Mouse (Mus musculus) limb, embryonic 13.5 days (tissue): ENCODE data around the gene Pnmt. TPM values are rescaled to one million over a fixed set of nuclear protein-coding genes. Genes with fewer than 3 reads are reported as not detected.

ENCODE experiments used
- ATAC-seq: fragments of 200-750 bp; cut with Nextera tagmentation; 2 replicates; pipeline ENCODE4 v1.8.0; 2017; ENCODE audit warnings: low read depth, moderate number of reproducible peaks, moderate TSS enrichment; ENCODE audit not compliant: low FRiP score
- H3K27ac ChIP-seq: fragments of 300-500 bp; sonication (generic); 2 replicates; pipeline ENCODE4 v1.5.1; 2015; ENCODE audit warnings: inconsistent platforms, mild to moderate bottlenecking, moderate library complexity
- H3K27me3 ChIP-seq: fragments of 300-500 bp; sonication (generic); 2 replicates; pipeline ENCODE4 v1.6.1; 2015; ENCODE audit warnings: mild to moderate bottlenecking, inconsistent platforms
- H3K36me3 ChIP-seq: fragments of 300-500 bp; sonication (generic); 2 replicates; pipeline ENCODE4 v1.6.1; 2015; ENCODE audit warnings: inconsistent platforms, mild to moderate bottlenecking, moderate library complexity
- H3K4me1 ChIP-seq: fragments of 300-500 bp; sonication (generic); 2 replicates; pipeline ENCODE4 v1.6.1; 2015; ENCODE audit warnings: inconsistent platforms
- H3K4me2 ChIP-seq: fragments of 300-500 bp; sonication (generic); replicated peaks from 2 replicates; pipeline ENCODE4 v1.6.1; 2015; ENCODE audit warnings: inconsistent platforms, mild to moderate bottlenecking, moderate library complexity
- H3K4me3 ChIP-seq: fragments of 300-500 bp; sonication (generic); 2 replicates; pipeline ENCODE4 v1.5.1; 2015; ENCODE audit warnings: moderate library complexity, mild to moderate bottlenecking, inconsistent platforms
- H3K9ac ChIP-seq: fragments of 300-500 bp; sonication (generic); 2 replicates; pipeline ENCODE4 v1.6.1; 2015; ENCODE audit warnings: mild to moderate bottlenecking, inconsistent platforms
- H3K9me3 ChIP-seq: fragments of 300-500 bp; sonication (generic); 2 replicates; pipeline ENCODE4 v1.6.1; 2016; ENCODE audit warnings: inconsistent platforms
- WGBS: fragments of 180-500 bp; shearing (Covaris S2); methylation state at CpG from one replicate; pipeline ENCODE4 v1.1.7; 2015; 5-methylcytosine and 5-hydroxymethylcytosine counted together
- polyA plus RNA-seq: library from polyadenylated mRNA; unstranded; fragments of >200 nt; fragmentation: Nextera tagmentation; extraction: Ambion mirVana; gene quantifications from 2 replicates; pipeline ENCODE4 v1.2.1, GENCODE M21; 2015

Pnmt gene
- polyA plus RNA-seq, result 1.4 and 1.6 TPM in 2 replicates

DNA sequence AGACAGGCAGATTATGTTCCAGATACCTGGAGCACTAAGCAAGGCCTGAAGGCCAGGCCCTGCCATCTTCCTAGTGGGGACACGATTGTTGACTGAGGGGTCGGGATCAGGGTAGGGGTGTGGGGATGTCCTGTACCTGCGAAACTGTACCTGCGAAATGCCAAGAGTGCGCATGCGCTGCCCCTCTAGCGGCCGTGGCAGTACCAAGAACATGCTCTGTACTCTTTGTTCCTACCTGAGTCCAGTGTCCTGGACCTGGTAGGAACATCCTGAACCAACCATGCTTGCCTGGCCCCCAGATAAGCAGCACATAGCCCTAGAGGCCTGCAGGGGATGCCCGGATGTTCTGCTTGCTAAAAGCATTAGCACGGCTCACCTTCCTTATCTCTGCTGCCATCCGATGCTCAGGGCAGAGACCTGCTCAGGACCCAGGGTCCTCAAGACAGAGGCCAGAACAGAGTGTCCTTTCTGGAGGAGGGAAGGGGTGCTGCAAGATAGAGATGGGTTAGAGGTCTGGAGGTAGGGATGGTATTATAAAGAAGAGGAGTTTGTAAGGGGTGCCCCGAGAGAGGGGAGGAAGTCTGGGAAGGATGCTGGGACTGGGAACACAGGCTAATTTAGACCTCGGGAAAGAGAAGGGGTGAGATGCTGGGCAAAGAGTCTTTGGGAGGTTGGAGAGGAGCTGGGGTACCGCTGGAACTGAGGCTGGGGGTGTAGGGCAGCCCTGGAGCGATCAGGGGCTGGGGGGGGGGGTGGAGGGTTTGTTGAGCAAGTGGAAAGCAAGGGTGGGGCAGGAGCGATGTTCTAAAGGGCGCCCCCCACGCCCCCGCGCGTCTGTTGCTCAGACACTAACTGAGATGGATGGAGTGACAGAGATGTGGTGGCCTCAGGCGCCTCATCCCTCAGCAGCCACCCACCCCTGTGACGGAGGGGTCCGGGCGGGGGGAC lies at the start of gene Pnmt:
Pnmt (plus strand) TSS at position 813 of the 948 bp plus-strand sequence.
- peak within 1 kb of the TSS; percentile 25; the same call in 1 of the 2 replicates for H3K9ac ChIP-seq
- WGBS, result 46% methylated on average over 25 of the region's 25 CpGs
- ATAC-seq, result no peak
- peaks cover 5% of the 10 kb centered on the region; the same call in 1 of the 2 replicates for H3K4me1 ChIP-seq
- peak within 1 kb of the TSS; percentile 14; the same call in 1 of the 2 replicates for H3K4me3 ChIP-seq
- no peak within 1 kb of the TSS for H3K27ac ChIP-seq
- H3K36me3 ChIP-seq, result peaks cover under 1% of the 10 kb centered on the region; the same call in 1 of the 2 replicates
- H3K4me2 ChIP-seq, result peak within 1 kb of the TSS; percentile 48
- no peaks in the 10 kb centered on the region for H3K9me3 ChIP-seq
- H3K27me3 ChIP-seq, result peaks cover 78% of the 10 kb centered on the region

DNA sequence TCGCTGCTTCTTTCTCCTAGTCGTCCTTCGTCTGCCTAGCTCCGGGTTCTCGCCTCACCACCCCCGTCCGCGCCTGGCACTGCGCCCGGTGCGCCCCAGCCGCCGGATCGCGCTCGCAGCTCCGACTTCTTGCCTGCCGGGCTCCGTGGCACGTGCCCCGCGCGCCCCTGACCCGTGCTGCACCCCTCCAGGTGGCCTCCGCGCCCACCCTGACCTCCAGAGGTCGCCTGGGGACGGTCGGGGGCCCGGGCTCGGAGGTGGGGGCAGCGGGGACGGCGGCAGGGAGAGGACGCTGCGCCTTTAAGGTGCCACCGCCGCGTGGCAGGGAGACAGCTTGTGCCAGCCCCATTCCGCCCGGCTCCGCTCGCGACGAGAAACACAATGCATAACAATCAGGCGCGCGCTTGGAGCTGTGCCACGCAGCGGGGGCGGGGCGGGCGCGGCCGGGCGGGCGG lies 47.7 kb upstream of the Pnmt start:
- Histone ChIP-seq H3K9me3 (no peaks in the 10 kb centered on the region), H3K4me1 (peaks cover 40% of the 10 kb centered on the region), H3K27me3 (peaks cover 92% of the 10 kb centered on the region), H3K36me3 (no peaks in the 10 kb centered on the region), H3K4me3 (peak overlapping the region; percentile 54), H3K9ac (peak overlapping the region; percentile 62), H3K4me2 (peak overlapping the region; percentile 94), H3K27ac (no peak overlapping the region)
- WGBS, result under 1% methylated on average over 55 of the region's 57 CpGs
- no peak for ATAC-seq

DNA sequence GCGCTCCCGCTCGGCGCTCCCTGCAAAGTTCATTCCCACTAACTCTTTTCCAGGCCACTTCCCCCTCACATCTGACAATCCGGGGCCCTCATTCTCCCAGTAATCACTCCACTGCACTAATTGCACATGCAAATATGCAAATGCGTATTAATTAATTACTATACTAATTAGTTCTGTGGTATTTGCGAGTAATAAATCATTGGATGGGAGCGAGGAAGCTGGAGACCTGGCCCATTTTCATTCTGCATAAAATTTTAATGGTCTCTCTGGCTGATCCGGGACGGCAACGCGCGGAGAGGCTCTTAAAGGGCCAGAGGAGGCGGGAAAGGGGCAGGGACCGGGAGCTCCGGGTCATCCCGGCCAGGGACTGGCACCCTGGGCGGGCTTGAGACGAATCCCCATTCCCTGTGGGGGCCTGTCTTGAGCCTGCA lies 47.2 kb upstream of the Pnmt start:
- under 1% methylated on average over 19 of the region's 19 CpGs for WGBS
- no peak for ATAC-seq
- Histone ChIP-seq H3K9ac (peak overlapping the region; percentile 62), H3K27ac (no peak overlapping the region), H3K4me2 (peak overlapping the region; percentile 94), H3K4me1 (peaks cover 37% of the 10 kb centered on the region), H3K4me3 (peak overlapping the region; percentile 54), H3K9me3 (no peaks in the 10 kb centered on the region), H3K27me3 (peaks cover 92% of the 10 kb centered on the region), H3K36me3 (no peaks in the 10 kb centered on the region)

DNA sequence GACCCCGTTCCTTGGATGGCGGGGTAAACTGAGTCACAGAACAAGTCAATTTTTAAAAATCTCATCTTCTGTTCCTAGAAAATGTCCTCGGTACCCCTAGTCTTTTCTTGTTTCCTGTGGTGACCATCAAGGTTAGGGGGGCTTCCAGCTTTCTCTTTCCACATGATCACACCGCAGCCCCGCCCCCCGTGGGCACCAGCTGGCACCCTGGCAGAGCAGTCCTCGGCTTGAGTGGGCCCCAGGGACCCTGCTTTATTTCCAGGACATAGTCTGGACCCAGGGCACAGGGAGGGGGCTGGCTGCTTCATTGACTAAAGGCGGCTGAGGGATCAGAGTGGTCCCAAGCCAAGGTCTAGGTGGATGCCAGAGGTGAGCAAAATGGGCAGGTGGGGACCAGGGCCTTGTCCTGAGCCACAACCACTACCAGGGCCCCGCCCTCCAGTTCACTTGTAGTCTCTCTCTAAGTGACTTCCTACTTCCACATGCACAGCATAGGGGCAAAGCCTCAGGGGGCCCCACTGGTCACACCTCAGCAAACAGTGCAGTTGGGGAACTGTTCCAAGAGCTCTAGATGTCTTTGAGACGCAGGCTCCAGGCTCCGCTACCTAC lies 46.5 kb upstream of the Pnmt start:
- no peak overlapping the region for H3K27ac ChIP-seq
- peaks cover 31% of the 10 kb centered on the region for H3K4me1 ChIP-seq
- H3K4me2 ChIP-seq, result peak overlapping the region; percentile 94
- ATAC-seq, result no peak
- H3K9me3 ChIP-seq, result no peaks in the 10 kb centered on the region
- no peaks in the 10 kb centered on the region for H3K36me3 ChIP-seq
- H3K4me3 ChIP-seq, result peak overlapping the region; percentile 54
- 14% methylated on average over 11 of the region's 11 CpGs for WGBS
- peaks cover 90% of the 10 kb centered on the region for H3K27me3 ChIP-seq
- H3K9ac ChIP-seq, result 0 out of 2 replicates have a peak overlapping the region, but pooled peaks have one; percentile 62

DNA sequence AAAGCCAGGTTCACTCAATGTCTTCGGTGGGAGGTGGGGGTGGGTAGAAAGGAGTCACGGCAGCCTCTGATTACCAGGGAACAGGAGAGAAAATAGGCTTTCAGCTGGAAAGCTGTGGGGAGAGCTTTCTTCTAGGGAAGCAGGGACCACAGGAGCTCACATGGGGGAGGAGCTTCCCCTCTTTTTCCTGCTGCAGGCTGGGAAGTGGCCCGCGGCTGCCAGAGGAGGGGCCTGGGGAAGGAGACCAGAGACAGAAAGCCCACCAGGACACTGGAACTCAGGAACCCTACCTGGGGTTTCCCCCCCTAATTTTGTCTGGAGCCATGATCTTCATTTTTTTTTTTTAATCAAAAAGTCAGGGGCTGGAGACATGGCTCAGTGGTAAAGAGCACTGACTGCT lies 45.7 kb upstream of the Pnmt start:
- no peak overlapping the region for H3K27ac ChIP-seq
- H3K36me3 ChIP-seq, result no peaks in the 10 kb centered on the region
- H3K9me3 ChIP-seq, result no peaks in the 10 kb centered on the region
- WGBS, result 1% methylated on average over 4 of the region's 4 CpGs
- peaks cover 89% of the 10 kb centered on the region for H3K27me3 ChIP-seq
- H3K9ac ChIP-seq, result no peak overlapping the region
- H3K4me3 ChIP-seq, result no peak overlapping the region
- peaks cover 31% of the 10 kb centered on the region for H3K4me1 ChIP-seq
- no peak for ATAC-seq
- no peak overlapping the region for H3K4me2 ChIP-seq

DNA sequence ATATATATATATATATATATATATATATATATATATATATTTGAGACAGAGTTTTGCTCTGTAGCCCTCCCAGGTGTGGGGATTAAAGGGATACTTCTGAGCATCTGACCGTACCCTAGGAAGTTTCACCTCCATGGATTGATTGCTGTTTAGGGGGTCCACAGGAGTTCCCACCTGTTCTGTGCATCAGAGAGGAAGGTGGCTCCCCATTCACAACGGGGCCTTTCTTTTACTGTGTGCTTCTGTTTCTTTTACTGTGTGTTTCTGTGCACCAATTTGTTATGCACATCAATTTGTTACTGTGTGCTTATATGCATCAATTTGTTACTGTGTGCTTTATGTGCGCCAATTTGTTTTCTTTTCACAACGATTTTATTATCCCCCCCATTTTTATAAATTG lies 45.1 kb upstream of the Pnmt start:
- ATAC-seq, result no peak
- Histone ChIP-seq H3K4me1 (peaks cover 31% of the 10 kb centered on the region), H3K4me2 (no peak overlapping the region), H3K9me3 (no peaks in the 10 kb centered on the region), H3K27me3 (peaks cover 89% of the 10 kb centered on the region), H3K36me3 (no peaks in the 10 kb centered on the region), H3K4me3 (no peak overlapping the region), H3K27ac (no peak overlapping the region), H3K9ac (no peak overlapping the region)
- WGBS, result 42% methylated on average over 4 of the region's 4 CpGs

DNA sequence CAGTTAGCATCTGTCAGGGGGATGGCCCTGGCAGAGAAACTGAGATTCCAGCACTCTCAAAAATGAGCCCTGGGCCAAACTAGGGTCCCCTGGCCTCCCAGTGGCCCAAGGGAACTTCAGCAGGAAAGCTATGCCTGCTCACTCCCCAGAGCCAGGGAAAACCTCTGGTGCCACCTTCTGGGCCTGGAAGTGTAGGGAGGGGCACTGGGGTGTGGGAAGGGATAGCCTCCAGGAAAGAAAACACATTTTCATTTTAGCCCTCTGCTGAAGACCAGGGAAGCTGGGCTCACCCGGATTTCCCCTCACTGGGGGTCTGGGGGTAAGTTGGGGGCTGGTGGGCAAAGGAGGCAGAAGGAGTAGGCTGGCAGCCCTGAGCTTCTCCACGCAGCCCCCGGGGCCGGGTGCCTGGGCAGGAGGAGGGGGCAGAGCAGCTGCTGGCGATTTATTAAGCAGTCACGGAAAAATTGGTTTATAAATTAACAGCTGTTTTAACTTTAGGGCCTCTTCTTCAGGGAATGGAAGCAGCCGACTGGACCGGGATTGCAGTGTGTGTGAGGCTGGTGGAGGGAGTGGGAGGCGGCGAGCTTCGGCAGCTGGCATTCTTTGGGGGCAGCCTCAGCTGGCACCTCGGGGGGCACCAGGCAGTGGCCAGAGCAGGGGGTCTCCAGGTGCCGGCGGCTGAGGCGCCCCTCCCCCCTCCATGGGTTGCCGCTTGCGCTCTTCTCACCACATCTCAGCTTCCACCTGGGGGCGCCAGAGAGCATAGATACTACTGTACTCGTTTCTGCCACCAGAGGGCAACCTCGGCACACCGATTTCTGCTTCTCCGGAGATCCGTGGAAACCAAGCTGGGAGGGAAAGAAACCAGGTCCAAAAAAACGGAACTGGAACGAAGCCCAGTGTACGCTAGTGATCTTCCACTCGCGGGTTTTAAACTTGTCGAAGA lies 44.0 kb upstream of the Pnmt start:
- no peaks in the 10 kb centered on the region for H3K9me3 ChIP-seq
- H3K4me1 ChIP-seq, result peaks cover 31% of the 10 kb centered on the region
- peak overlapping the region; percentile 32 for H3K4me3 ChIP-seq
- peak overlapping the region; percentile 66 for H3K4me2 ChIP-seq
- peaks cover 89% of the 10 kb centered on the region for H3K27me3 ChIP-seq
- ATAC-seq, result peak; percentile 57; the same call in 1 of the 2 replicates
- H3K36me3 ChIP-seq, result no peaks in the 10 kb centered on the region
- no peak overlapping the region for H3K27ac ChIP-seq
- WGBS, result 2% methylated on average over 29 of the region's 29 CpGs
- no peak overlapping the region; the same call in 1 of the 2 replicates for H3K9ac ChIP-seq

DNA sequence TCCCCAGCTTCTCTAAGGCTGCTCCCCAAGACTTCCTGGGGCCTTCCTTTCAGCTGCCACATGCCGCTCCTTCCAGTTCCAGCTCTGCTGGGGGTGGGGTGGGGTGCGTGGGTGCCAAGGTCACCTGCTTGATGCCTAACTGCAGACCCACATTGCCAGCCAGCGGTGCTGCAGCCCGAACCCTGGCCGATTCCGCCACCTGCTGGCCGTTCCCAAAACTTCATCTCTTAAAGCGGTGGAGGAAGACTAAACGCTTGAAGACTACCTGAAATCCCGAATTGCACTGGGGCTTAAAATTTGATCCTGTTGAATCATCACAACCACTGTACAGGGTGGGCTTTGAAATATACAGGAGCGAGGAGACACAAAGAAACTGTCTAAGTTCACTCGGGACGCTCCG lies 41.0 kb upstream of the Pnmt start:
- under 1% methylated on average over 14 of the region's 14 CpGs for WGBS
- Histone ChIP-seq H3K4me1 (peaks cover 26% of the 10 kb centered on the region), H3K36me3 (no peaks in the 10 kb centered on the region), H3K9ac (no peak overlapping the region), H3K4me3 (peak overlapping the region; percentile 21), H3K27me3 (peaks cover 89% of the 10 kb centered on the region), H3K27ac (no peak overlapping the region), H3K4me2 (peak overlapping the region; percentile 48), H3K9me3 (no peaks in the 10 kb centered on the region)
- no peak for ATAC-seq

DNA sequence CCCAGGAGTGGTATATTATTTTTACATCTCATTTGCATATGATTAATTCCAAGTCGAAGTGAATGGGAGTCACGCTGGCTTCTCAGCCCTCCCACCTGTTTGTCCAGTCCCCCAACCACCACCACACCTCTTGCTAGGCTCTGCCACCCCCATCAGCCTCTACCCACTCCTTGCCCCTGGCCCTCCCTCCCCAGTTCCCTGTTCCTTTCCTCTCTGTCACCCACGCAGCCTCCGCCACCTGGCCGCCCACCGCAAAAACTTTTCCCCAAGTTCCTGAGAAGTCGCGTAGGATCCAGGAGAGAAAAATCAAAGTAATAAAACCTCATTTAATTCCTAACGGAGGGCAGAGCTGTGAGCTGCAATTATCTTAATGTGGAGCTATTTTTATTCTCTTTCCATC lies 40.1 kb upstream of the Pnmt start:
- no peaks in the 10 kb centered on the region for H3K36me3 ChIP-seq
- WGBS, result 15% methylated on average over 9 of the region's 9 CpGs
- no peak overlapping the region for H3K27ac ChIP-seq
- H3K4me3 ChIP-seq, result no peak overlapping the region
- no peak for ATAC-seq
- peaks cover 91% of the 10 kb centered on the region for H3K27me3 ChIP-seq
- no peaks in the 10 kb centered on the region for H3K9me3 ChIP-seq
- H3K4me1 ChIP-seq, result peaks cover 26% of the 10 kb centered on the region
- H3K9ac ChIP-seq, result no peak overlapping the region
- no peak overlapping the region for H3K4me2 ChIP-seq

DNA sequence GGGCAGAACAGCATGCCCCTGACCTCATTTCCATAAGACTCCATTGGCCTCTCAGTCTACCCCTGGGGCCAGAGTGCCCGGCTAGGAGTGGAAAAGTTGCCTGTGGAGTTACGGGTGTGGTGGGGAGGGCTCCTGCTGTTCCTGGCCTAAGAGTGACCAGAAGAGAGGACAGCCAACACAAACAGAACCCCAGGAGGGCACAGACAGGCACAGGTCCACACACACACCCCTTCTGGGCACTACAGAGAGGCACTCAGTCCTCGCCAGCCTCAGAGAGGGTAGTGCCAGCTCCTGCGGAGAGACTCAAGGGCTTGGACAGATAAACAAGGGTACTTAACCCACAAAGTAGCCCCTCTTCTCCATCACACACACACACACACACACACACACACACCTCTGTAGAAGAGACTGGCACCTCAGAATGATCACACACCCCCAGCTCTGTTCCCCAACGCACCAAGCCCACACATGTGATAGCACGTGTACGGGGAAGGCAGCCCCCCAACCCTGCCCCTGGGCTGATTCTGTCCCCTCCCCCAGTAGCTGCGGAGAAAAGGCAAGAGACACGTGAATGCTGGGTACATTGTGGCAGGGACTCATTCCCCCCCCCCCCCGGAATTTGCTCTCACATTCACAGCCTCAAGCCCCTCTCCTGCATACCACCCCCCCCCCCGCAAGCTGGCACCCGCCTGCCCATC lies 38.7 kb upstream of the Pnmt start:
- WGBS, result 4% methylated on average over 11 of the region's 12 CpGs
- Histone ChIP-seq H3K9ac (no peak overlapping the region), H3K4me1 (peaks cover 16% of the 10 kb centered on the region), H3K36me3 (no peaks in the 10 kb centered on the region), H3K27ac (no peak overlapping the region), H3K27me3 (peaks cover 91% of the 10 kb centered on the region), H3K4me2 (peak overlapping the region; percentile 93), H3K9me3 (no peaks in the 10 kb centered on the region), H3K4me3 (no peak overlapping the region)
- no peak for ATAC-seq
